Mouse (Mus musculus) lung, postnatal 4 days (tissue): ENCODE results near the gene Dcn.
A peak's percentile ranks its signal among the peaks of the same experiment; 100 is the strongest.

ENCODE experiments used
- DNase-seq, 2 experiments: peaks; one replicate each; pipeline ENCODE4 v3.0.0; 2021

Gene Dcn

DNA sequence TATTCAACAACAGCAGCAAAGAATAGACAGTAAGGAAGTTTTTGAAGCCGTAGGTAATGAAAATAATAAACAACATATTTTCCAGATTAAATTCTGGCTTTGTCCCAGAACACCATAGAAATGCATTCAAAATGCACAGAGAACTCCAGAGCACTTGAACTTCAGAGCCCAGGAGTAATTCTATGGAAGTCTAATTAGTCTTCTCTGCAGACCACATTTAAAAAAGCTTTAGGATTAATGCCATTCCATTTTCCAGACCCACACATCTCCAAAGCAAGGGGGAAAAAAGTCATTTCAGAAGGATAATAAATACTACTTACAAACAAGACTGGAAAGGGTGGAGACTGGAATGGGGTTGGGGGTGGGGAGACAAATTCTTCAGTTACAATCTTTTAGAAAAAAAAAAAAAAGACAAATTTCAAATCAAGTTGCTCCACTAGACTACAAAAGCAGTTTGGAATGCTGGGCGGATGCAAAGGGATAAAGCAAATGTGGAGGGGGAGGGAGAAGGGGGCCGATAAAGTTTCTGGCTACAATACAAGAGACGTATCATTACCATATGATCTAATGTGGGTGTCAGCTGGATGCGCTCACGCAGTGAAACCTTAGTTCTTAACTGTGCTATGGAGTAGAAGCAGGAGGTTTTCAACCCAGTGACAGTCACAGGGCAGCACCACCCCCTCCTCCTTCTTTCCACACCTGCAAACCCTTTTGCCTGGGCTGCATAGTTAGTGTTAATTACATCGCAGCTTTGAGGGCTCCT is at the start of gene Dcn:
Gene Dcn, plus strand, starts transcription at position 606 of the 763 bp plus-strand sequence.
- DNase-seq = peak in 1 of 2 experiments; percentile 20

DNA sequence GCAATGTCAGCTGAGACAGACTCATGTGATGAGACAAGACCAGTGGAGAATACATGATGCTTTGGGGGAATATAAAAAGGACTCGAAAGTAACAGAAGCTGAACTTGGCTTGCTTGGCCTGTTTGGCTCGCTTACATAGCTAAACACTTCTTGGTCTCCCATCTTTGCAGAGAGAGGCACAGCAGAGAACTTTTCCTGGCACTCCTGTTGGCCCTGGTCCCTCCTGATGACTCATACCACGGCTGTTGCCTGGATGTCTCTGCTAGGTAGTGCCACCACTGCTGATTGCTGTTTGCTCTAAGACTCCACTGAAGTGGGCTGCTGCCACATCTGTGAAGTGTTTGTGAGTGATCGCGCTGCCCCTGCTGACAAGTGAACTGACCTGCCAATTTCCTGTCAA is 42.7 kb upstream of the Dcn start:
- peak; percentile 26 to 58 for DNase-seq

DNA sequence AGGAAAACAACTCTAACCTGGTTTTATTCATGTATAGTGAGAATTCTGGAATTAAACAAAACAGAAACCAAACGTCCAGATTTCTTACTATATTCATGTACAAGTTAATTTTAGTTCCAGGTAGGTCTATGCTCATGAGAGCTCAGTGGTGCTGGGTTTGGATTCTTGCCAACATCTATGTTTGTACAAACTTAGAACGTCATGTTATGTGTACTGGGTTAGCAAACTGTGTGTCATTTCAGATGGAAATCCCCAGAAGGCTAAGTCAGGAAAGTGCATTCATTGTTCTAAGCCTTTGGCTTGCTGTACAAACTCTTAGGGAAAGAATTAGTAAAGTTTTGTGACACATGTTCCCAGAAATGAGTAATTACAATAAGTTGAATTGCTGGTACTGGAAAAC is 37.1 kb upstream of the Dcn start:
- no peak for DNase-seq

DNA sequence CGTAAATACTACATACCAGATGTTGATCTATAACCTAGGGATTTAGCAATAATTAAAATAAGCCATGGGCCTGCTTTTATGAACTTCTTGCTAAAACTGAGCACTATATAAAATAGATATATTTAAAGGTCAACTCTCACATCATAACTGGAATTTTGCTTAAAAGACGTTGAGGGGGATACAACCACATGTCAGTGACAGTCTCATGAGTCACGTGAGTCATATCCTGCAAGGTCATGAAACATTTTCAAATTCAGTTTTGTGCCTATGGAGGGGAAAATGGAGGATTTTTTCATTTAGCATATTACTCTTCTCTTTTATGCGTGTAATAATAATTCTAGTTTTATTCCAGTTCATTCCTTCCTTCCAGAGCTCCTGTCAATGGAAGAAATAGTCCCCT is 32.9 kb upstream of the Dcn start:
- no peak for DNase-seq

DNA sequence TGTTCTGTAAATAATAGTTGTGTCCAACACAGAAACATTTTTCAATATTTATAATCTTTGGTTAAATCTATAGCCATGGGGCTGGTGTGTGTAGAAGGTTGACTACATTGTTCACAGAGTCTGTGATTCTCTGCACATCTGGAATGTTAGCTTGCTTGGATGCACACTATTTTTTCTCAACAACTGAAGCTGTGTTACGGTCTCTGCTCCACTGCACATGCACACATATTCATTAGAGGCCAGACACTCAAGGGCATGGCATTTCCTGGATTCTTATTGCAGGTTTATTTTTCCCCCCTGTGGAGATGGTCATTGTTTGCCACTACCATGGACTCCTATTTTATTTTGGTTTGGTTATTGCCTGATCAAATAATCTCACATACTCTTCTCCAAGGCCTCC is 26.5 kb upstream of the Dcn start:
- DNase-seq = no peak

DNA sequence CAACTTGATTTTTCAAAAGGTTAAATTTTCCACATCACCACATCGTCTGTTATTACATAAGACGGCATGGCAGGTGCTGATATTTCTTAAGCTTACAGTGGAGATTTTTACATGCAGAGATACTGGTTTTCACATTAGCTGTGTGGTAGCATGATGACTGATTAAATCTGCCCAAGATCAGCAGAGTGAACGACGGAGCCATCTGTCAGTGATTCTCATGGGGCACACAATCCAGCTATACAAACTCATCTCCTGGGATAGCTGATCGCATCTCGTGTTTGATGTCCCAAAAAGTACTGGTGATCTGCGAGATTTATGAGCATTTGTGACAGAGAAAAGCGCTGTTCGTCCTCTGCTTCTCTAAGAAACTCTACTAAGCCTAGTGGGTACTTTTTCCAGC is 25.9 kb upstream of the Dcn start:
- no peak for DNase-seq

DNA sequence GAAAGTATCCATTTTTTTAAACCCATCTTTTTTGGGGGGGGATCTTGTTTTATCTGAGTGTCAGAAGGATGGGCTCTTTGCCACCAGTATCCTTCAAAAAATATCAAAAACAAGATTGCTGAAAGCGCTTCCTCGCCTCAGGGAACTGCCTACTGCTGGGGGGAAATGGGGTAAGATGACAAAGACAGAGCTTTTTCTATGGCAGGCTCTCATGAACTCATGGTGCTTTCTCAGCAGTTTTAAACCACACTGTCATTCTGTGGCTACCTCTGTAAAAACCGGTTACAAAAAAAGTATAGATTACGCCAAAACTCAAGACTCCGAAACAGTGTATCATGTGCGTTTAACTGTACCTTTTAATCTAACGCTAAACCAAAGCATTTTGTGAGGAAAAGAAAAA is 22.4 kb upstream of the Dcn start:
- DNase-seq = no peak

DNA sequence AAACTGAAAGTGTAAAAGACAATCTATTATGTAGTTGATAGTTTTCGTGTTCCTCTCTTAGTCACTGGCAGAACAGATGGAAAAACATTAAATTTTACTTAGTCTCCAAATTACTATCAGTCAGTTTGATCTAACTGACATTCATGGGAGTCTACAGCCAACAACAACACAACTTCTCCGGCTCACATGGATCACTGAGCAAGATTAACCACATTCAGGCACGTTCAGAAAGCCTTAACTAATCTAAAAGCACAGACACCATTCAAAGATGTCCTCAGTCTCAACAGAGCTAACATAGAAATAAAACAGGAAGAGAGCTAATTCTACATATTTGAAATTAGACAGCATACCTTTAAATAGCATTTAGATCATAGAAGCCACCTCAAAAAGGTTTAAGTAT is 12.6 kb upstream of the Dcn start:
- no peak for DNase-seq

DNA sequence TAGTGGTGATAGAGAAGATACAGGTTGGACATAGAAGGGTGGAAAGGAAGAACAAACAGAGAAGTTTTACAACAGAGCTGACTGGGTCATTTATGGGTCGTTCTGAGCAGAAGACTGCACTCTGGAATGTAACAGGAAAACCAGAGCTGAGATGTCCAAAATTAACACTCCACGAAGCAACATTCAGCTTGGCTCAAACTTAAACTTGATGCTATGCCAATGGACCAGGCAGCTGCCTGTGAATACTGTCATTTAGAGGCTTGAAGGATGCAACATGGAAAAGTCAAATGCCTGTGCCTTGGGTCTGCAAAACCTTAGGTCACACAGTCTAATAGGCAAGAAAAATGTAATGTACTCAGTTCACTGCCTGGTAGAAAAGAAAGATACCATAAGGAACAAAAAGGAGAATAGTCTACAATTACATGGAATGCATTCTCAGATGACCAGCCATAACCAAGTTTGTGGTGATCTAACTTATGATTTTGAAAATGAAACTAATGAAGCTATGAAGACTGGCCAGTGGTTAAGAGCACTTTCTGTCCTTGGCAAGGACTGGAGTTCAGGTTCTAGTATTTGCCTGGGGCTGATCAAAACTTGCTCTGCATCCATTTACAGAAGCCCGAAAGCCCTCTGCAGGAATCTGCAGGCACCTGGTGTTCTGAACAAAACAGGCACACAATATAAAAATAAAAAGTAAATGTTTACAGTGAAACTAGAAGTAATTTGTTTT is 9.8 kb upstream of the Dcn start:
- no peak for DNase-seq

DNA sequence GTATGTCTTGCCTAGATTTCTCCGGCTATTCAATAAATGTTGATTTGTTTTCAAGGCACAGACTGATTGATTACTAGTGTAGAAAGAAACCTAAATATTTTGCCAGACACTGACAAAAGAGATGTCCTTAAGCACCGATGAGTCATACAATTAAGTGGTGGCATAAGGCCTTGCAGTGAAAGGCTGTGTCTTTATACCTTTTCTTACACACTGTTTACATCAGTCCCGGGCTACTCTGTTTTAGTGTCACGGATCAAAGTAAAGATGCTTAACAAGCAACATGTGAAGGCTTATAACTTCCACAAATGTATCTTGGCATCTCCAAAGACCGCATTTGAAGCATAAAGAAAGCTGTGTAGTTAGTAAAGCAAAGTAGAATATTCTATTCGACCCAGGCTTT is 3.9 kb upstream of the Dcn start:
- no peak for DNase-seq

DNA sequence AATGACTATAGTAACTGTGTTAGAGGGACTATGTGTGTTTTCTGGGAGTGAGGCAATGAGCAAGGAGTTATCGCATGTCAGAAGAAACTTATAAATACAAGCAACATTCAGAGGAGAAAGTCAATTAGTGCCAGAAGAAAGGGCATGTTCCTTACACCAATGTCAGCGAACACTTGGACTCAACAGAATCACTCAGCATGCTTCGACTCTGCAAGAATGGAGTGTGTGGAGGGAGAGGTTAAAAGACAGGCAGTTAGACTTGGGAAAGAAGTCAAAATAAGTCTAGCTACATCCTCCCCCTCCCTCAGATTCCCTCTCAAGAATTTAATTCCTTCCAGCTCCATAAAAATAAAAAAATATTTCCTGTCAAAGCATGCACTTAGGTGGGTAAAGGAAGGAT is 1.1 kb upstream of the Dcn start:
- no peak for DNase-seq

DNA sequence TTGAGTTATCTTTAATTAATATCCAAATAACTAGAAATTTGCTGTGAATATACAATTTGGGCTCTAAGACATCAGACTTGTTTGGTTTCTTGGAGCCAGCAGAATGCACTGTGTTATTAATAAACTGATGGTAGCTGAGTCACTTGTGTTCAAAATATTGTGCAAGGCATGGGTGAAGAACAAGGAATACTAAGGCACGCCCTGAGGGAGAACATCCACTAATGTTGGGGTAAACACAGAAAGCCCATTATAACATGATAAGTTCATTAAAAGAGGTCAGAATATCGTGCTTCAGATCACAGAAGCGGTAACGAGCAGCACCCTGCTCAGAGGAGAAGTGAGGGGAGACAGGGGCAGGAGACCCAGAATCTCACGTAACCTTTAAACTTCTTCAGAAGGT is 2.7 kb downstream of the Dcn start:
- no peak for DNase-seq

DNA sequence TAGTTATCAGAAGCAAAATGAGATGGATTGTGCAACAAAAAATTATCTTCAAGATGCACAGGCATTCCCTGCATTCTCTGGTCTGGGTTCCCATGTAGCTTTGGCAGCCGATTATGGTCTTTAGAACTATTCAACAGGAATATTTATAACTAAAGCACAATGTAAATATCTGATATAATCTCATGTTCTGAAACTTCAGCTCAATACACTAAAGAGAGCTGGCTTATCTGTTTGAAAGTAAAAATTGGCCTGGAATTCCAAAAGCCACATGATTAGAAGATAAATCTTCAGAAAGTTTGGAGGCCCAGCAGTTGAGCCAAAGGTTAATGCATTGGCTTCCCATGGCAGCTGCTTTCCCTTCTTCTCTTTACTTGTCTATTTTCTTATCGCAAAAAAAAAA is 4.6 kb downstream of the Dcn start:
- DNase-seq = no peak

DNA sequence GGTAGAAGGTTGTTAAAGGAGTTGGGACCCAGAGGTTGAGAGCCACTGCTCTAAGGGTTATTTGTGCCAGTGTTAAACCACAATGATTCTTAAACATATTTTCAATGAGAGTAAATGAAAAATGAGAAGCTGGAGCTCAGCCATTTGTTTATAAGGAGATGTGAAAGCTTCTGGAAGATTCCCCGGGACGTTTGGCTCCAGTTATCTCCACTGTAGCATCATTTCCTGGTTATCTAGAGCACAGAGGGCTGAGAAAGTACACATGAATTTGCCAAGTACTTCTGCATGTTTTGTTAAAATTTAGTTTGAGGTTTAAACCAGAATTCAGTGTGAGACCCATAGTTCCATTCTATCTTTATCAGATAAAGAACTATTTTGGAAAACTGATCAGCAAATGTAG is 5.7 kb downstream of the Dcn start:
- no peak for DNase-seq

DNA sequence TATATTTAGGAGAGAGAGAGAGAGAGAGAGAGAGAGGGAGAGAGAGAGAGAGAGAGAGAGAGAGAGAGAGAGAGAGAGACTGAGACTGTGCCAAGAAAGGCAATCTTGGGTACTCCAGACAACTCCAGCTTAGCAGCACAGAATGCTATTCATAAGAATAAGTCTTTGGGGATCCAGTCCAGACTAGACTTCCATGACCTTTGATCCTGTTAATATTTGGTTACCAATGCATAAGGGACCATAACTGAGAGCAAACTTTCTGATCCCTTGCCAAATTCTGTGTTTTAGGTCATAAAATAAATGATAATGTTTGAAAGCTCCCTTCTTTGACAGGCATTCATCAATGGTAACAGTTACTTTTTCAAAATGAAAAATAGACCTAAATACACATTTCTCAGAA is 6.7 kb downstream of the Dcn start:
- no peak for DNase-seq

DNA sequence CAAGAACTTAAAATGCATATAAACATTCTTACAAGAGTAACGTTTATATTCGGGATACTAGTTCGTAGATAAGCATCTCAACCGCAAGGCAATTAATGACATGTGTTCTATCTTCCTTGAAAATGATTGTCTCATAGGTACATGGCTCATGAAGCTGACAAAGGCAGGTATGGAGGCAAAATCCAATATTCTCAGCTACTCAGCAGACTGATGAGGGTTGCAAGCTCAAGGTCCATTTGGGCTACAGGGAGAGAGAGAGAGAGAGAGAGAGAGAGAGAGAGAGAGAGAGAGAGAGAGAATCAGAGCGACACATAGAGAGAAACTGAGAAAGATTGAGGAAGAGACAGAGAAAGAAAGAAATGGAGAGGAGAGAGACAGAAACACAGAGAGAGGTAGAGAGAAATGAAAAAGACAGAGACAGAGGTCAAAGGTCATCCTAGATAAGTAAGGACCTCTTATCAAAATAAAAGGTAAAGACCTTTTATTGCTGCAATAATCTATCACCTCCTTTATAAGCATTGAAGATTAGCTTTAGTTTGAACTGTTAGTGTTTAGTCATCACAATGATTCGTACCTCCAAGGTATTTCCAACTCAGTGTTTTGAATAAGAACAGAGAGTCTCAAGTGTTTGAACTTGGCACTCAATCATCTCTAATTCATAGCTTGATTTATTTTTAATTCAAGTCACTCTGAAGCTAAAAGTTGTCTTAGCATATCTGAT is 8.0 kb downstream of the Dcn start:
- DNase-seq = no peak

DNA sequence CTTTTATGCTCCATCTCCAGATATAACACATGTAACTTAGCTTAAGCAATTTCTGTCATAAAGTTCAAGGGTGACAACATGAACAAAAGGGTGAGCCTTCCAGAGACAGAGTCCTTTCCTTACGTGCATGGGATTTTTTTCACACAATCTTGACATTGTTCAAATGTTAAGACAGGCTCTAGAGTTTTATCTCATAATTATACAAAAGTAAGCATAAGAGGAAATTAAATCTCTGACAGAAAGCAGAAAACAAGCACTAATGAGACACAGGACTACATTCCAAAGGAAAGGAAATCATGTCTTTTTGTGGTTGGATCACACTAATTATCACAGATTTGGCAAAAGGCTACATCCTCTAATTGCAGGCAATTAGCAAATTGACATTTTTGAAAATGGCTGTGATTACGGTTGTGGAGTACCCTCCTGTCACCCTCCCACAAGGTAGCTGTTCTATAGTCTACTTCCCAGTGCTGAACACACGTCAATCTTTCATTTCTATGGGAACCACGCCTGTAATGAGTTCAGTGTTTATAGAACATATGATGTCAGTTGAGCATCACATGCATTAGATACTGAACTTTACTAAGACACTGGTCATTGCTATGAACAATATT is 13.1 kb downstream of the Dcn start:
- DNase-seq = no peak

DNA sequence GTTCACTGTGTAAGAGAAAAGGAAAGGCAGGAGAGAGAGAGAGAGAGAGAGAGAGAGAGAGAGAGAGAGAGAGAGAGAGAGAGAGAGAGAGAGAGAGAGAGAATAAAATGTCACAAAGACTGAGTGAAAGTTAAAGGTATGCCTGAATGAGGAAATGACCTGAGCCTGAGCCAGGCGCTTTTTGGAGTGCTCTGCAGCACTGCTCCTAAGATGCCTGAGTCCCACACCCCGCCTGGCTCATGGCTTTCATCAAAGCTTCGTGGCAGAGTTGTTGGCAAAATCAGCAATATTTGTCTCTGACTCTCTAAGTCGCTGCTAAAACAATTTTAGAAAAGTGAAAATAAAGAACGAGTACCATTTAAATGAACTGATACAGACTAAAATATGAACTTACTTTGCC is 18.2 kb downstream of the Dcn start:
- DNase-seq = no peak

DNA sequence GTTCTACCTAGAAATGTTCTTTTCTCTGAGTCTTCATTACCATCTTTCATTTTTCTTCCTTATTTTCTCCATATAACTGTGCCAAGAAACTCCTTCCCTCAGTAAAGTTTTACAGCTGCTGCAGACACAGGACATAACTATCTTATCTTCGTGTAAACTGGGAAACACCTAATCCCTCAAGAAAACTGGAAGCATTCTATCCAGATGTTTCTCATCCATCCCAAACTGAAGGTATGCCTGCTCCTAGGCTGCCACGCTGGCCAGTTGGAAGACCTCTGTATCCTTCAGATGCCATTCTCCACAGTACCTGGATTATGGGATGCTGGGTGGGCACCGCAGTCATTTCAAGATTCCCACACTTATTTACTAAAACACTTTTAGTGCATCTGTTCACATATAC is 44.0 kb downstream of the Dcn start:
- DNase-seq = no peak

DNA sequence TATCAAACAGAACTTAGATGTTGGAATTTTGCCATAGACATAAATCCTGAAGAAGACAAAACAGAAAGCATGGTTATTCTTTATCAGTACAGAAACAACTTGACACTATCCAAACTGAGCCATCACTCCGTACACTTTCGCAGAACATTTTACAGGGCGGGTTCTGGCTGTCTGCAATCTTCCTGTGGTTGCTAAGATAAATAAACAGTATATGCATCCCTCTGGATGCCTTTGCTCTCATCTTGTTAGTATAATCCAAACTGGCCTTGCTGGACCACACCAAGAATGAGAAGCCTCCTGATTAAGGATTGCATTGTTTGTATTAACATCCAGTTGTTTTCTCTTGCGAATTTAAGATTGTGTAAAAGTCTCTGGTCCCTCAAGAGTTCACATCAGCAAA is 56.3 kb downstream of the Dcn start:
- no peak for DNase-seq

DNA sequence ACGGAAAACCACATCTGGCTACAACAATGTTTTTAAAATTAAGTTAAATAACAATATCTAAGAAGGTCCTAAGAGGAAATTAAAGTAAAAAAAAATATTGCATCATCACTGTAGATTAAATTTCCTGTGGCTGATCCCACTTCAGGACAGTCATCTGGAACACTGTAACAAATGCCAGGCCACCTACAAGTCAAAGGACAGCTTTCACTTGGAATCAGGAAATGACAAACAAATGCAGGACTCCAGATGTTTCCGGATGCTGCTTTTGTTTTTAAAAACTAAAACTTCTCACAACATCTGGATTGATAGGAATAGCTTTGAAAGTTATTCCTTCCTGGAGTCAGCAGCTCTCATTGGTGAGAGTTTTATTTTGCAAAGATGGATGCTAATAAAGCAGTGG is 57.5 kb downstream of the Dcn start:
- peak in 1 of 2 experiments; percentile 9 for DNase-seq

DNA sequence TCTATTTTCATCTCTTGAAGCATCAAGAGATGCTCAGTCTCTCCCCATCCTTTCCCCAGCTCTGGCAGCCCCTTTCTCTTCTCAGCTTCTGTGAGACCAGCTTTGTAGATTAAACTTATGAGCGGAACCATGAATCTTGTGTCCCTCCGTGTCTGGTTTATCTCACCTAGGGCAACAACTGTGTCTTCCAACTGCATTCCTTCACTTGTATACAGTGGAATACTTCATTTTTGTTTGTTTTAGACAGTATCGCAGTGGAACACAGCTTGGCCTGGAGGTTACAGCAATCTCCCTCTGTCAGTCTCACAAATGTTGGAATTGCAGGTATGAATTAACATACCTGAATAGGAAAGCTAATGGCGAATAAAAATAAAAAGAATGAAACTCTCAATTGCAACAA is 58.8 kb downstream of the Dcn start:
- no peak for DNase-seq

DNA sequence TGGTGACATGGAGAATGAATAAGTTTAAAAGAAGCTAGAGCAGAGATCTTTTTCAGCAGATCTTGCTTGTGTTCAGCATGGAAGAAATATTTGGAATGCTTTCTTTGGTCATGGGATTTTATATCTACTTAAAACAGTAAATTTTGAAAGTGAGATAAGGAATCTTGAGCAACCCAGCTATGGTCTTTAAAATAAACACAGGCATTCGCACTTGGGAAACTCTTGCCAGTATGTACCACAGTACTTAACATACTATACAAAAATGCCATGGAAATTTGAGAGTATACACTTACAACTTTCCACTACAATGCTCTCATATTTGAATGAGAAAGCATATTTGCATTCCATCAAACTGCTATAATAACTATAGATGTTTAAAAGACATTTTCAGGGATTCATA is 68.3 kb downstream of the Dcn start:
- DNase-seq = no peak
